Mouse (Mus musculus) cortical plate, adult 2 months (tissue): ENCODE data around the gene Rbm33.

Experiments
- CTCF ChIP-seq: fragments of 200-500 bp; IDR thresholded peaks from 2 replicates; pipeline ENCODE4 v1.5.1; 2011; ENCODE audit warnings: mild to moderate bottlenecking, control low read depth, low read length; ENCODE audit not compliant: insufficient read depth; ENCODE audit errors: extremely low read depth
- POLR2A ChIP-seq: fragments of 200-500 bp; IDR thresholded peaks from 2 replicates; pipeline ENCODE4 v1.6.1; 2011; ENCODE audit warnings: mild to moderate bottlenecking, low read length, control low read depth; ENCODE audit not compliant: insufficient read depth; ENCODE audit errors: extremely low read depth

DNA sequence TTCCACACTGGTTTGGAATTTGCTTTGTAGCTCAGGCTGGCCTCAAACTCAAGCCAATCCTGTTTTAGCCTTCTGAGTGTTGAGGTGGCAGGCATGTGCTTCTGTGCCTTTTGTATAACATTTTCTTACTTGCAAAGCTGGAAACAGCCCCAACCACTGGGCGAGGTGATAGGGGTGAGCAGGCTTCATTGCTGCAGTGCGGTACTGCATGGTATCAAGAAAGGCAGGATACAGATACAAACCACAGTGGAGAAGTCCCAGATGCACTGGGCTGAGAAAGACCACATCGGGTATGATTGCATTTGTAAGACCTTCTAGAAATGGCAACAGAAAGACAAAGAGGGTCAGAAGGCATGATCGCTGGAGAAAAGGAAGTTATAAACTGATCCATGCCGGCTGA is 18.8 kb upstream of the Rbm33 start:
- TF ChIP-seq CTCF (no peak), POLR2A (no peak)
